Mouse (Mus musculus): ENCODE data around the gene Klhdc4. TPM values are rescaled to one million over a fixed set of nuclear protein-coding genes. Genes with fewer than 3 reads are reported as not detected.

Gene Klhdc4
- polyA plus RNA-seq, 1 experiment from 2014 or later: 44.5 TPM

DNA sequence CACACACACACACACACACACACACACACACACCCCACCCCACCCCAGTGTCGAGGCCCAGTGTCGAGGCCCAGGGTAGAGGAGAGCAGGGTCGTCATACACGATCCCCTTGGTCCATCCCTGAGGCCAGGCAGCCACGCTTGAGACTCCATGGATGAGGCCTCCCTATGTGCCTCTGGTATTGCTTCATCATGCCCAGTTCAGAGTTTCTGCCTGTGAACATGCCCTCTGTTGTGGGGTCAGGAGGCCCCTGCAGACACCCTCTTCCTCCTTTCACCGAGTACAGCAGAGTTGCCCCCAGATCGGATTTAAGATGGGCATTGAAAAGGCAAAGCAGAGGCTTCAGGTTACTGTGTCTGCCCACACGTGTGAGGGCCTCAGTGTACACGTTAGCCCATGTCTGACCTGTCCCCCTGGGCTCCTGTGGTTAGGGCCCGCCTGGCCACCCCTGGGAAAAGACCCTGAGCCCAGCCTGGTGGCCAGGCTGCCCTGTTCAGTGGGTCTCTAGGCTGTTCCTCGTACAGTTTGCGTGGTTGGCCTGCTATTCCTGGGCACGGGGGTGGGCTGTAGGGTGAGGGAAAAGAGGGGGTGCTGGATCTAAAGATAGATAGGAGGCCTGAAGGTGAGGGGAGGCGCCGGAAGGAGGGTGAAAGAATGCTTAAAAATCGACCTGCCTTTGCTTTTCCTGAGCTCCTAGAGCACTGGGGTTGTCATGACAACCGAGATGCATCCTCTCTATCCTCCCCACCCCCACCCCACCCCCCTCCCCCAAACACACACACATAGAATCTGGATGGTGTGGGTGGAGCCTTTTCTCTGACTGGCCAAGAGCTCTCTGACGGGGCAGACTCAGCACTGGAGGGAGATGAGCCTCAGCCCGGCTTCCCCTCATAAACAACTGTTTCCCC, 58.3 kb downstream of the Klhdc4 start:
- peak; percentile 67 for ATAC-seq (ENCODE audit: low FRiP score)

DNA sequence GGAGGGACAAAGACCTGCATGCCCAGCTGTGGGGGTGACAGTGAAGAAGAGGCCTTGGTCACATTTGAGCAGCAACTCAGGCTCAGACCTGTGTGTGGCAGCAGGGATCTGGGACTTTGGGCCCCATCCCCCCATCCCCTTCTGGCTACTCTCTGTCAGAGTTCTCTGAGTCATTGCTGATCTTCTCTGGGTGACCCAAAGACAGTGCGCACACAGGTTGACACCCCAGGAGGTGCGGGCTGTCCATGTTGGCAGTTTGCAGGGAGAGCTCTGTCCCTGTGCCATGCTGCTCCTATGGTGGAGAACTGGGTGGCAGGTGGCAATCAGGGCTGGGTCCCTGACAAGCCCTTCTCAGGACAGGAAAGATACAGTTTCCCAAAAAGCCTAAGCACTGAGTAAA, 59.7 kb downstream of the Klhdc4 start:
- no peak overlapping the region for H3K4me2 ChIP-seq
- H3K4me1 ChIP-seq: peaks cover 22% of the 10 kb centered on the region
- 91% methylated on average over 2 of the region's 2 CpGs for WGBS
- no peak for ATAC-seq (ENCODE audit: low FRiP score)
- H3K9ac ChIP-seq (replicated peaks): no peak overlapping the region
- H3K27ac ChIP-seq (replicated peaks): no peak overlapping the region
- no peaks in the 10 kb centered on the region for H3K9me3 ChIP-seq (replicated peaks)
- H3K4me3 ChIP-seq (replicated peaks): no peak overlapping the region
- H3K36me3 ChIP-seq: no peaks in the 10 kb centered on the region
- no peaks in the 10 kb centered on the region for H3K27me3 ChIP-seq (replicated peaks)

More for the DNA sequence above, 58.3 kb downstream of the Klhdc4 start:
- Histone ChIP-seq H3K4me1 (peaks cover 22% of the 10 kb centered on the region), H3K4me3 (replicated peaks) (no peak overlapping the region), H3K9me3 (replicated peaks) (no peaks in the 10 kb centered on the region), H3K9ac (replicated peaks) (no peak overlapping the region; the same call in 1 of the 2 replicates), H3K4me2 (no peak overlapping the region; the same call in 1 of the 2 replicates), H3K27ac (replicated peaks) (no peak overlapping the region), H3K36me3 (no peaks in the 10 kb centered on the region), H3K27me3 (replicated peaks) (no peaks in the 10 kb centered on the region)
- WGBS: 31% methylated on average over 19 of the region's 19 CpGs

- H3K27me3 ChIP-seq (replicated peaks): no peaks in the 10 kb centered on the region
- H3K4me2 ChIP-seq: no peak overlapping the region
- peaks cover 22% of the 10 kb centered on the region for H3K4me1 ChIP-seq
- no peak overlapping the region for H3K9ac ChIP-seq (replicated peaks)
- no peak overlapping the region for H3K4me3 ChIP-seq (replicated peaks)
- no peaks in the 10 kb centered on the region for H3K9me3 ChIP-seq (replicated peaks)
- H3K27ac ChIP-seq (replicated peaks): no peak overlapping the region
- H3K36me3 ChIP-seq: no peaks in the 10 kb centered on the region
- ATAC-seq (ENCODE audit: low FRiP score): no peak
- 55% methylated on average over 3 of the region's 3 CpGs for WGBS
Observed at GRCm38 (mm10) chr8:121769095-121769494, 60.3 kb downstream of the Klhdc4 start.

GRCm38 (mm10) chr8:121765594-121766138, 63.7 kb downstream of the Klhdc4 start:
- no peak overlapping the region for H3K4me3 ChIP-seq (replicated peaks)
- 77% methylated on average over 7 of the region's 7 CpGs for WGBS
- ATAC-seq (ENCODE audit: low FRiP score): no peak
- no peak overlapping the region for H3K4me2 ChIP-seq
- no peaks in the 10 kb centered on the region for H3K9me3 ChIP-seq (replicated peaks)
- no peaks in the 10 kb centered on the region for H3K27me3 ChIP-seq (replicated peaks)
- H3K9ac ChIP-seq (replicated peaks): no peak overlapping the region
- no peak overlapping the region for H3K27ac ChIP-seq (replicated peaks)
- H3K36me3 ChIP-seq: no peaks in the 10 kb centered on the region
- peaks cover 19% of the 10 kb centered on the region for H3K4me1 ChIP-seq

GRCm38 (mm10) chr8:121763700-121764013, 65.7 kb downstream of the Klhdc4 start:
- no peak overlapping the region for H3K9ac ChIP-seq (replicated peaks)
- no peak overlapping the region for H3K4me3 ChIP-seq (replicated peaks)
- no peaks in the 10 kb centered on the region for H3K36me3 ChIP-seq
- WGBS: 49% methylated on average over 9 of the region's 9 CpGs
- H3K9me3 ChIP-seq (replicated peaks): no peaks in the 10 kb centered on the region
- H3K4me2 ChIP-seq: no peak overlapping the region
- no peak overlapping the region for H3K27ac ChIP-seq (replicated peaks)
- no peak for ATAC-seq (ENCODE audit: low FRiP score)
- no peaks in the 10 kb centered on the region for H3K27me3 ChIP-seq (replicated peaks)
- peaks cover 12% of the 10 kb centered on the region for H3K4me1 ChIP-seq

DNA sequence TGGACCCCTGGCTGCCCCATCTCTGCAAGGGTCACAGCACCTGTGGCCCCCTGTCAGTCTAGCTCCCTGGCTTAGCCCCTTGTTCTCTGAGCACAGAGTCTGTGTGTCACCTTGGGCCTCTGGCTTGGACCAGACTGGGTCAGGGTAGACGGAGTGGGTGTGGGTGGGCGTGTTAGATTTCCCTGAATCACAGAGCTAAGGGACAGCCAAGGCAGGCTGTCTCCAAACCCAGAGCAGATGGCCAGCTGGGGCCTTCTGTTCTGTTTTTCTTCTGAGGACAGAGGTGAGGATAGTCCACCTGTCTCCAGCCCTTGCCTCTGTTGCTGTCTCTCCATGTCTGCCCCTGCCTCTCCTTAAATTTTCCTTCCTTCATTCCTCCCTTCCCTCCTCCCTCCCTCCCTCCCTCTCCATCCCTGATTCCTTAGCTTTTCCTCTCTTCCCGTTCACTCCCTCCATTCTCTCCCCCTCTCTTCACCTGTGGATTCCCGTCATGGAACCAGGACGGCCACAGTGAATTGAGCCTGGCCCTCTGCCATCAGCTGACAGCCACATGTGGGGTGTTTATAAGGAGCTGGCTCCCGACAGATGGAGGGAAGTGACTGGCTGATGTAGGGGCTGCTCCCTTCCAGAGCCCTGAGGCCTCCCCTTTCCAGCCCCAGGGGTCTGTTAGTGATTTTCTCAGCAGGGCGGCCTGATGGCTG, 66.2 kb downstream of the Klhdc4 start:
- ATAC-seq (ENCODE audit: low FRiP score): no peak
- WGBS: 40% methylated on average over 7 of the region's 7 CpGs
- no peaks in the 10 kb centered on the region for H3K36me3 ChIP-seq
- no peaks in the 10 kb centered on the region for H3K27me3 ChIP-seq (replicated peaks)
- H3K4me1 ChIP-seq: peaks cover 12% of the 10 kb centered on the region
- H3K9ac ChIP-seq (replicated peaks): no peak overlapping the region
- H3K4me3 ChIP-seq (replicated peaks): no peak overlapping the region
- no peak overlapping the region for H3K4me2 ChIP-seq
- H3K27ac ChIP-seq (replicated peaks): no peak overlapping the region
- no peaks in the 10 kb centered on the region for H3K9me3 ChIP-seq (replicated peaks)

GRCm38 (mm10) chr8:121761480-121761879, 67.9 kb downstream of the Klhdc4 start:
- WGBS: 38% methylated on average over 10 of the region's 10 CpGs
- no peak overlapping the region for H3K27ac ChIP-seq (replicated peaks)
- no peak overlapping the region for H3K4me3 ChIP-seq (replicated peaks)
- no peak overlapping the region for H3K9ac ChIP-seq (replicated peaks)
- H3K36me3 ChIP-seq: no peaks in the 10 kb centered on the region
- peaks cover 12% of the 10 kb centered on the region for H3K4me1 ChIP-seq
- H3K27me3 ChIP-seq (replicated peaks): no peaks in the 10 kb centered on the region
- no peak overlapping the region for H3K4me2 ChIP-seq
- ATAC-seq (ENCODE audit: low FRiP score): no peak
- no peaks in the 10 kb centered on the region for H3K9me3 ChIP-seq (replicated peaks)

GRCm38 (mm10) chr8:121760484-121760883, 68.9 kb downstream of the Klhdc4 start:
- Histone ChIP-seq H3K27ac (replicated peaks) (no peak overlapping the region), H3K27me3 (replicated peaks) (no peaks in the 10 kb centered on the region), H3K4me2 (no peak overlapping the region), H3K4me1 (peaks cover 12% of the 10 kb centered on the region), H3K9ac (replicated peaks) (no peak overlapping the region), H3K36me3 (no peaks in the 10 kb centered on the region), H3K9me3 (replicated peaks) (no peaks in the 10 kb centered on the region), H3K4me3 (replicated peaks) (no peak overlapping the region)
- no peak for ATAC-seq (ENCODE audit: low FRiP score)
- 73% methylated on average over 7 of the region's 7 CpGs for WGBS

DNA sequence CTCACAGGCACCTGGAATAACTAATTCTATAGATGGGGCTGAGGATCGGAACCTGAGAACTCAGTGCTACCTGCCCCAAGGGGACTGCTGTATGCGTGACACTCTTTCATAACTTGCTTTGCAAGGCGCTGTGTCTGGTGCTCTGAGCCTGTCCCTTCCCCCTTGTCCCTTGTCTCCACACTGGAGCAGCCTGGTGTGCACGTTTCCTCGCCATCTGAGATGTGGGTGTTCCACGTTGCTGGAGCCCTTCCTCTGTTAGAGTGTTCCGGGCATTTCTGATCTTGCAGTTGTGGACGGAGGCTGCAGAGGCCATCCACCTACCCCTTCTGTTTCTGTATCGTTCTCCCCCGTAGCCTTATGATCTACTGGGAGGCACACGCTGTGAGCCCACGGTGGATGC, 70.9 kb downstream of the Klhdc4 start:
- Histone ChIP-seq H3K27me3 (replicated peaks) (no peaks in the 10 kb centered on the region), H3K36me3 (peaks cover 4% of the 10 kb centered on the region; the same call in 1 of the 2 replicates), H3K4me3 (replicated peaks) (no peak overlapping the region), H3K4me1 (peaks cover 9% of the 10 kb centered on the region), H3K4me2 (no peak overlapping the region), H3K27ac (replicated peaks) (no peak overlapping the region), H3K9me3 (replicated peaks) (no peaks in the 10 kb centered on the region), H3K9ac (replicated peaks) (no peak overlapping the region)
- ATAC-seq (ENCODE audit: low FRiP score): no peak
- 79% methylated on average over 12 of the region's 12 CpGs for WGBS

- ATAC-seq (ENCODE audit: low FRiP score): no peak
- WGBS: 26% methylated on average over 3 of the region's 3 CpGs
Observed at GRCm38 (mm10) chr8:121751407-121751806, 78.0 kb downstream of the Klhdc4 start.

GRCm38 (mm10) chr8:121750512-121750911, 78.9 kb downstream of the Klhdc4 start:
- no peak for ATAC-seq (ENCODE audit: low FRiP score)
- WGBS: 44% methylated on average over 3 of the region's 3 CpGs

More at GRCm38 (mm10) chr8:121751407-121751806, 78.0 kb downstream of the Klhdc4 start:
- no peak overlapping the region for H3K27ac ChIP-seq (replicated peaks)
- no peak overlapping the region for H3K9ac ChIP-seq (replicated peaks)
- H3K9me3 ChIP-seq (replicated peaks): no peaks in the 10 kb centered on the region; the same call in 1 of the 2 replicates
- 0 out of 2 replicates have a peak, but pooled peaks cover 4% of the 10 kb centered on the region for H3K27me3 ChIP-seq (replicated peaks)
- no peaks in the 10 kb centered on the region for H3K4me1 ChIP-seq
- H3K4me2 ChIP-seq: no peak overlapping the region
- H3K36me3 ChIP-seq: peaks cover 13% of the 10 kb centered on the region; the same call in 1 of the 2 replicates
- no peak overlapping the region for H3K4me3 ChIP-seq (replicated peaks)

More at GRCm38 (mm10) chr8:121750512-121750911, 78.9 kb downstream of the Klhdc4 start:
- 0 out of 2 replicates have a peak, but pooled peaks cover 4% of the 10 kb centered on the region for H3K27me3 ChIP-seq (replicated peaks)
- H3K4me1 ChIP-seq: no peaks in the 10 kb centered on the region
- H3K4me2 ChIP-seq: no peak overlapping the region
- peaks cover 13% of the 10 kb centered on the region; the same call in 1 of the 2 replicates for H3K36me3 ChIP-seq
- H3K4me3 ChIP-seq (replicated peaks): no peak overlapping the region
- H3K9ac ChIP-seq (replicated peaks): no peak overlapping the region
- no peak overlapping the region for H3K27ac ChIP-seq (replicated peaks)
- H3K9me3 ChIP-seq (replicated peaks): no peaks in the 10 kb centered on the region; the same call in 1 of the 2 replicates

All from neural tube, embryonic 15.5 days (tissue).